28 mouse cellular contexts compared by ENCODE assay signal in the genomic region with DNA sequence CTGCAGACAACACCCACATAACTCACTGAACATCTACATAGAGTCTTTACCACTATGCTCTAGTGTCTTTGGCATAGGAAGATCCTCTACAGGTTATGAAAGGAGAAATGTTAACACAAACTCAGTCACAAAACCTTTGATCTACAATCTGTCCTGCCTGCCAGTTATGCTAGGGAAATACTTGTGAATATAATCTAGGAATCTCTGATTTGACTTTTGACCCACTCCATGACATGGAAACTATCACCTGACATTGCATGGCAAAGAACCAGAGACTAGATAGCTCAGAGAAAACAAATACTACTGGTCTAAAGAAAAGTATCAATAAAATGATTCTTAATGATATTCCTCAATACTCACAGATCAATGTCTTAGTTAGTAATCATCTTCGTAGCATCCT.
"Had no signal": no experiment of that assay in that cellular context is flagged by ENCODE, and none has a peak within 500 bp of the region (broad histone marks: within the 10 kb centered on the region; RNA-seq: fewer than 3 reads in every experiment).

No protein-coding gene starts in this region.

- H3K27me3 ChIP-seq: embryonic facial prominence, embryonic 12.5 days; embryonic facial prominence, embryonic 13.5 days; embryonic facial prominence, embryonic 15.5 days; forebrain, embryonic 12.5 days; forebrain, embryonic 13.5 days; forebrain, embryonic 15.5 days had no signal

- H3K9me3 ChIP-seq: embryonic facial prominence, embryonic 10.5 days; embryonic facial prominence, embryonic 12.5 days; embryonic facial prominence, embryonic 13.5 days; embryonic facial prominence, embryonic 15.5 days; forebrain, embryonic 10.5 days; forebrain, embryonic 12.5 days; forebrain, embryonic 13.5 days; forebrain, embryonic 15.5 days had no signal

- DNase-seq: cerebellum, adult 2 months; cerebellum, adult 8-10 months; cerebellum, adult 9-10 months; cerebellum, adult 9-11 months; cerebellum, postnatal 10 days; cerebellum, postnatal 14 days; cerebellum, postnatal 25 days; cerebellum, postnatal 36 days; embryo, embryonic 11 days; forebrain, postnatal 0 days; gastrocnemius, adult 2 months; gastrocnemius, postnatal 10 days; gastrocnemius, postnatal 14 days; gastrocnemius, postnatal 25 days; gastrocnemius, postnatal 36 days; heart, adult 18-20 months; heart, adult 2 months had no signal

- H3K4me2 ChIP-seq: embryonic facial prominence, embryonic 12.5 days; embryonic facial prominence, embryonic 13.5 days; embryonic facial prominence, embryonic 15.5 days; forebrain, embryonic 12.5 days; forebrain, embryonic 13.5 days; forebrain, embryonic 15.5 days had no signal

- ATAC-seq: forebrain, embryonic 13.5 days; forebrain, embryonic 14.5 days; forebrain, embryonic 15.5 days; forebrain, embryonic 16.5 days; forebrain, postnatal 0 days had no signal

- H3K9ac ChIP-seq: embryonic facial prominence, embryonic 12.5 days; embryonic facial prominence, embryonic 13.5 days; embryonic facial prominence, embryonic 15.5 days; forebrain, embryonic 12.5 days; forebrain, embryonic 13.5 days; forebrain, embryonic 15.5 days; forebrain, postnatal 0 days had no signal

- H3K36me3 ChIP-seq: embryonic facial prominence, embryonic 10.5 days; embryonic facial prominence, embryonic 12.5 days; embryonic facial prominence, embryonic 13.5 days; embryonic facial prominence, embryonic 15.5 days; forebrain, embryonic 10.5 days; forebrain, embryonic 12.5 days; forebrain, embryonic 15.5 days had no signal

- H3K4me1 ChIP-seq: embryonic facial prominence, embryonic 10.5 days; embryonic facial prominence, embryonic 12.5 days; embryonic facial prominence, embryonic 13.5 days; embryonic facial prominence, embryonic 15.5 days; forebrain, embryonic 10.5 days; forebrain, embryonic 12.5 days; forebrain, embryonic 13.5 days; forebrain, embryonic 15.5 days had no signal

- H3K4me3 ChIP-seq: embryonic facial prominence, embryonic 10.5 days; embryonic facial prominence, embryonic 12.5 days; embryonic facial prominence, embryonic 13.5 days; embryonic facial prominence, embryonic 15.5 days; erythroblast, embryonic 14.5 days; forebrain, embryonic 10.5 days; forebrain, embryonic 12.5 days; forebrain, embryonic 13.5 days; forebrain, embryonic 15.5 days; gastrocnemius, adult 2 months; heart, adult 2 months had no signal

- H3K27ac ChIP-seq: embryonic facial prominence, embryonic 10.5 days; embryonic facial prominence, embryonic 12.5 days; embryonic facial prominence, embryonic 13.5 days; embryonic facial prominence, embryonic 15.5 days; forebrain, embryonic 10.5 days; forebrain, embryonic 12.5 days; forebrain, embryonic 13.5 days; forebrain, embryonic 15.5 days; gastrocnemius, adult 2 months; heart, adult 2 months had no signal
